Mouse (Mus musculus) cerebellum, adult 18-20 months (tissue): ENCODE data around the gene Gm4491.

Experiments
- DNase-seq, 2 experiments: peaks; one replicate each; pipeline ENCODE4 v3.0.0; 2021

The Gm4491 gene

DNA sequence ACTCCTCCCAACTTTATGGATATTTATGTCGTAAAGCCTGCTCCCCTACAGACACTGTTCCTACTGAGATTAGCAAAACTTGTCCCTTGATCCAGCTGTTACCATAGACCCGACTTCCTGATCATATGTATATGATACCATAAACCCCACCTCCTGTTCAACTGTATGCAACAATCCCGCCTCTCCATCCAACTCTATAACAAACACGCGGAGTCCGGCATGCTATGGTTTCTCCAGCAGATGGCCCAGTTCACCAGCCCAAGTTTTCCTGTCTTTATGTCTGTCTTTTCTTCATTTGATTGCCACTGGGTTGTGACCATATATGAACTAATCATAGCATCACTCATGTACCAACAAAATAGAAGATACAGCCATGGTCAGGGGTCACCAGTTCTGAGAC lies 40.1 kb downstream of the Gm4491 start:
- DNase-seq: no peak

DNA sequence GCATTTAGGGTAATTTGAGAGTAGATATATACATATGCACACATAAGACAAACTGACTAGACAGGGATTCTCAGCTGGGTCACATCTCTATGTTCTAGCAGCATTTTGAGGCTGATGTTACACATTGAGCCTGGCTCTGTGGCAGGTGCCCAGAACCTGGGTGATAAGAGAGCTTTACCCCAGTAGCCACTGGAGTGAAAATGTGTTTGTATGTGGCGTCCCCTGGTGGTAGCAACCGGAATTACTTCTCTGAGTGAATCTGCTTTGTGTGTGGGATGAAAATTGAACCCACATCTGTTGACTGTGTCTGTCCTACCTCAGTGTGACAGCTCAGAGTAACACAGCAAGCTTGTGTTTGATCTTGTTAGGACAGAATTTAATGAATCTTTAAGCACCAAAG lies 45.8 kb downstream of the Gm4491 start:
- DNase-seq: peak; percentile 14 to 37

DNA sequence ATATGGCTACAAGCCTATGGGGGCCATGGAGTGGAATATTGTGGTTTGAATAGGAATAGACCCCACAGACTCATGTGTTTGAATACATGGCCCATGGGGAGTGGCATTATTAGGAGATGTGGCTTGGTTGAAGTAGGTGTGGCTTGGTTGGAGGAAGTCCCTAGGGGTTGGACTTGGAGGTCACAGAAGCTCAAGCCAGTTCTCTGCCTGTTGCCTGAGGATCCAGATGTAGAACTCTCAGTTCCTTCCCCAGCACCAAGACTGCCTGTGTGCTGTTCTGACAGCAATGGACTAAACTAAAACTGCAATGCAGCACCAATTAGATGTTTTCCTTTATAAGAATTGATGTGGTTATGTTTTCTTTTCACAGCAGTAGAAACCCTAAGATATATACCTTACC lies 49.6 kb downstream of the Gm4491 start:
- DNase-seq: no peak
